Mouse (Mus musculus) heart, embryonic 14.5 days (tissue): ENCODE results near the gene Gadd45a. TPM values are rescaled to one million over a fixed set of nuclear protein-coding genes. Genes with fewer than 3 reads are reported as not detected.
"Not testable (repeated sequence)": the region's sequence is repeated elsewhere in the genome, so short reads cannot be mapped to it uniquely, and the experiment has no call there.

Source experiments
- ATAC-seq: fragments of 200-750 bp; cut with Nextera tagmentation; 2 replicates; pipeline ENCODE4 v1.8.0; 2017; ENCODE audit warnings: low read depth, moderate TSS enrichment; ENCODE audit not compliant: insufficient number of reproducible peaks, insufficient read depth, low FRiP score
- H3K27ac ChIP-seq, 2 experiments: fragments of 200-500 bp in 1 of 2; fragments of 300-500 bp in 1 of 2; sonication (generic) in 1 of 2; replicated peaks in 1 of 2; 2 replicates each; pipeline ENCODE4 v1.5.1; 2012 to 2014; ENCODE audit warnings: low read depth in 2 of 2, low read length in 2 of 2, control low read depth in 1 of 2, mild to moderate bottlenecking in 1 of 2, mixed read lengths in 1 of 2; ENCODE audit not compliant: control insufficient read depth in 1 of 2, insufficient read depth in 1 of 2
- H3K27me3 ChIP-seq: fragments of 300-500 bp; sonication (generic); 2 replicates; pipeline ENCODE4 v1.6.1; 2014; ENCODE audit warnings: mild to moderate bottlenecking, low read length, control low read depth; ENCODE audit not compliant: control insufficient read depth, insufficient read depth
- H3K36me3 ChIP-seq: fragments of 300-500 bp; sonication (generic); 2 replicates; pipeline ENCODE4 v1.6.1; 2014; ENCODE audit warnings: mild to moderate bottlenecking, control low read depth, low read length, mixed read lengths; ENCODE audit not compliant: control insufficient read depth, insufficient read depth
- H3K4me1 ChIP-seq, 2 experiments: fragments of 200-500 bp in 1 of 2; fragments of 300-500 bp in 1 of 2; sonication (generic) in 1 of 2; 2 replicates each; pipeline ENCODE4 v1.6.1; 2012 to 2014; ENCODE audit warnings: low read length in 2 of 2, control low read depth in 1 of 2, mixed read lengths in 1 of 2; ENCODE audit not compliant: control insufficient read depth in 2 of 2, insufficient read depth in 2 of 2
- H3K4me2 ChIP-seq: fragments of 300-500 bp; sonication (generic); 2 replicates; pipeline ENCODE4 v1.6.1; 2014; ENCODE audit warnings: mild to moderate bottlenecking, low read length
- H3K4me3 ChIP-seq, 2 experiments: fragments of 200-500 bp in 1 of 2; fragments of 300-500 bp in 1 of 2; sonication (generic) in 1 of 2; 2 replicates each; pipeline ENCODE4 v1.5.1; 2012 to 2014; ENCODE audit warnings: low read length in 2 of 2, mild to moderate bottlenecking in 2 of 2, control low read depth in 1 of 2, low read depth in 1 of 2, moderate library complexity in 1 of 2; ENCODE audit not compliant: control insufficient read depth in 1 of 2, insufficient read depth in 1 of 2
- H3K9ac ChIP-seq: fragments of 300-500 bp; sonication (generic); 2 replicates; pipeline ENCODE4 v1.6.1; 2014; ENCODE audit warnings: mild to moderate bottlenecking, low read length
- H3K9me3 ChIP-seq: fragments of 300-500 bp; sonication (generic); 2 replicates; pipeline ENCODE4 v1.6.1; 2016; ENCODE audit warnings: low read length, control low read depth; ENCODE audit not compliant: control insufficient read depth
- WGBS: fragments of 180-500 bp; shearing (Covaris S2); extraction: QIAGEN DNeasy Blood & Tissue Kit; methylation state at CpG from one replicate; pipeline ENCODE4 v1.1.7; 2014; 5-methylcytosine and 5-hydroxymethylcytosine counted together
- polyA plus RNA-seq: library from polyadenylated mRNA; unstranded; fragments of >200 nt; fragmentation: Nextera tagmentation; extraction: Ambion mirVana; gene quantifications from 2 replicates; pipeline ENCODE4 v1.2.1, GENCODE M21; 2014

Gadd45a gene
- polyA plus RNA-seq, 1 experiment from 2014 or later = 4.4 TPM

DNA sequence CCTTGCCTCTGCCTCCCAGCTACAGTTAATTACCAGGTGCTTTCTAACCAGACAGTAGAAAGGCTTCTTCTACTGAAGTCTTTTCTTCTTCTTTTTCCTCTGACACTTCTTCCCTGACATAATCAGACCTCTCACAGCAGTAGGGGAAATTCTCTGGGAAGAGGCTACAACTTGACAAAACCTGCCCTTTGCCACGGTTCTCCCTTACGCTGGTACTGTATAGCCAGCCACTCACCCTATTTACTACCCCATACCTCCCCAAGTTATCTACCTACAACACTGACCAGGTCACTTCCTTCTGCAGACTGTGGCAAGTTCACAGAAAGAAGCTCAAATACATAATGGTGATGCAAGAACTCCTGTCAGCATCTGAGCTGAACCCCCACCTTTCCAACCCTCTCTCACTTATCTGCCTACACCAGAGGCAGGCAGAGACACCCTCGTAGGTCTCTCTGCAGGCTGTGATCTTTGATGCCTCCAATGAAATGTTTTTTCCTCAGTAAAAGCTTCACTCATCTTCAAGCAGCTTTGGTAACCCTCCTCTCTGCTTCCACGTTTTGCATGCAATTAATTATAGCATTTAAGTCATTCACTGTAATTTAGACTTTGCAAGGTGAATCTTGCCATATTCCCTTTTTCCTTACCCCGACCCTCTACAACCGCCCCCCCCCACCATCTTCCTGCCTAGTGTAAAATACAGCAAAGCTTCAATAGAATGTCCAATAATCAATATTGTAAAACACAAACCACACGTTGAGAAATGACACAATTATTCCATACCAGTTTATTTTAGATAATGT, 2.7 kb downstream of the Gadd45a start:
- no peak overlapping the region for H3K9ac ChIP-seq
- no peaks in the 10 kb centered on the region for H3K27me3 ChIP-seq
- H3K27ac ChIP-seq = no peak overlapping the region
- no peak overlapping the region for H3K4me2 ChIP-seq
- no peaks in the 10 kb centered on the region for H3K9me3 ChIP-seq
- ATAC-seq = no peak
- H3K4me3 ChIP-seq = no peak overlapping the region
- peaks cover 5 to 7% of the 10 kb centered on the region in 2 experiments for H3K4me1 ChIP-seq
- H3K36me3 ChIP-seq = no peaks in the 10 kb centered on the region
- WGBS = 71% methylated on average over 7 of the region's 7 CpGs

DNA sequence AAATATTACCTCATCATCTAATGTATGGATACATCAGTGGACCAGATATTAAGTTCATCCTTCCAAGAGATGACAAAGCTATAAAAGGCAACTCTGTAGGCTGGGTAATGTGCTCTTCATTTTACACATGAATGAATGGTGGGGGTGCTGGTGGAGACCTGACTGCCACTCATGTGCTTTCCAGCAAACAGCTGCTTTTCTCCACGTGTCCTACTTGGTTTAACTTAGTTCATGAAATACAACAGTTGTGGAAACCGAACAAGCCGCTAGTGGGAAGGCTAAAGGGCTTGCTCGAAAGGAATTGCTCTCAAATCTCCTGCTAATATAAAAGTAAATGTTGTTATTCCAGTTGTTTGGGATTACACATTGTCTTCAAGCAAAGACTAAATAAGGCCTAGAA, 3.7 kb downstream of the Gadd45a start:
- no peaks in the 10 kb centered on the region for H3K9me3 ChIP-seq
- no peak for ATAC-seq
- H3K4me2 ChIP-seq = no peak overlapping the region
- H3K27ac ChIP-seq = no peak overlapping the region
- H3K4me3 ChIP-seq = no peak overlapping the region
- H3K4me1 ChIP-seq = peaks cover 5 to 7% of the 10 kb centered on the region in 2 experiments
- 80% methylated on average over 4 of the region's 4 CpGs for WGBS
- H3K27me3 ChIP-seq = no peaks in the 10 kb centered on the region
- H3K9ac ChIP-seq = no peak overlapping the region
- no peaks in the 10 kb centered on the region for H3K36me3 ChIP-seq

DNA sequence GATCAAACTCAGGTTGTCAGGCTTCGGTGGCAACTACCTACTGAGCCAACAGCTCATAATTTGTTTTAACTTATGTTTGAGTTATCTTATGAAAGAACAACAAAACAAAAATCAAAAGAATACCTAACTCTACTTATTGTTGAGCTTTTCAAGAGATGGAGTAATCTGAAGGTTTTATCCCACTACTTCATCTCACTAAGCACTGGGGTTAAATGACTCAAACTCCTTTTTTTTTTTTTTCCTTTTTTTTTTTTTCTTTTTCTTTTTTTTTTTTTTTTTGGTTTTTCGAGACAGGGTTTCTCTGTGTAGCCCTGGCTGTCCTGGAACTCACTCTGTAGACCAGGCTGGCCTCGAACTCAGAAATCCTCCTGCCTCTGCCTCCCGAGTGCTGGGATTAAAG, 4.3 kb downstream of the Gadd45a start:
- not testable (repeated sequence) for H3K9ac ChIP-seq, H3K36me3 ChIP-seq, ATAC-seq, H3K4me1 ChIP-seq, H3K27ac ChIP-seq, H3K4me2 ChIP-seq, H3K4me3 ChIP-seq, H3K27me3 ChIP-seq, H3K9me3 ChIP-seq
- WGBS = 89% methylated on average over 3 of the region's 4 CpGs

DNA sequence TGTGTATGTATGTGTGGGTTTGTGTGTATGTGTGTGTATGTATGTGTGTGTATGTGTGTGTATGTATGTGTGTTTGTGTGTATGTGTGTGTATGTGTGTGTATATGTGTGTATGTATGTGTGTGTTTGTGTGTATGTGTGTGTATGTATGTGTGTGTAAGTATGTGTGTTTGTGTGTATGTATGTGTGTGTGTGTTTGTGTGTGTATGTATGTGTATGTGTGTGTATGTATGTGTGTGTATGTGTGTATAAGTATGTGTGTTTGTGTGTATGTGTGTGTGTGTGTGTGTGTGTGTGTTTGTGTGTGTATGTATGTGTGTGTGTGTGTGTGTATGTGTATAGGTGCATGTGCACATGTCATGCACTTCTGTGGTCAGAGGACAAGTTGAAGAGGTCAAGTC, 4.7 kb downstream of the Gadd45a start:
- not testable (repeated sequence) for H3K4me1 ChIP-seq, H3K9ac ChIP-seq, H3K27ac ChIP-seq, H3K9me3 ChIP-seq, H3K4me2 ChIP-seq, ATAC-seq, H3K4me3 ChIP-seq, H3K36me3 ChIP-seq, H3K27me3 ChIP-seq

DNA sequence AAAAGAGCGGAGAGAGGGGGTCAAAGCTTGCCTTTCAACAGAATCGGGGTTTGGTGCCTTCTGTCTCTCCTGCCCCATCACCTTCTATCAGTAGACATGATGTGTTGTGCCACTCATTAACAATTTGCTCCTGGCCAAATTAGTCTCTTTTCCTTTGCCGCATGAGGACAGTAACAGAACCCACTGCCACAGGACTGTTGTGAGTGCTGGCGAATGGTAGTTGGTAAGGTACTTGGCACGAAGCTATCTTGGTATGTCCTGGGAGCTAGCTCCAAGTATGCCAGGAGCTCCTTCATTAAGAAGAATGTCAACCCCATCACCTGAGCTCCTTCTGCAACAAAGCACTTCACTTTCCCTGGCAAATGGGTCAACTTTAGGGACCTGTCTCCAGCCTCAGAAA, 6.4 kb downstream of the Gadd45a start:
- Histone ChIP-seq H3K4me3 (no peak overlapping the region), H3K9ac (no peak overlapping the region), H3K4me1 (peaks cover 3 to 7% of the 10 kb centered on the region in 2 experiments), H3K36me3 (no peaks in the 10 kb centered on the region), H3K9me3 (no peaks in the 10 kb centered on the region), H3K27me3 (no peaks in the 10 kb centered on the region), H3K4me2 (no peak overlapping the region), H3K27ac (no peak overlapping the region)
- ATAC-seq = no peak
- 66% methylated on average over 5 of the region's 5 CpGs for WGBS

DNA sequence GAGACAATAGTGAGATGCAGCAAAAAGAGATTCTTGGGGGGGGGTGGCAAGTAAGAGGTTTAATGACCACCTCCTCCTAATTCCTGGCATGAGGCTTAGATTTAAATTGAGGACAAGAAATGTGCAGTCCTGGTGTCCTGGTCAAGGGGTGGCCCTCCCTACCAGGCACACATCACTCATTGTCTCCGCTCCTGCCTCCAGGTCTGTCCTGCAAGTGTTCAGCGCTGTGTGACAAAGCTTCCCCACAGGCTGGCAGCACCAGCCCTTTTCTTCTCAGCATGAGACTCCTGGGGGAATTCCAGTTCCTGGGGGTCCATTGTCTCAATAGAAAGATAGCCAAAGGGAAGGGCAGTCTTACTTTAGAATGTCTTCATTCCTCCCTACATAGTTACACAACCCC, 6.8 kb downstream of the Gadd45a start:
- Histone ChIP-seq H3K36me3 (no peaks in the 10 kb centered on the region), H3K4me1 (peaks cover 2% of the 10 kb centered on the region in 2 experiments), H3K9me3 (no peaks in the 10 kb centered on the region), H3K27me3 (no peaks in the 10 kb centered on the region), H3K4me2 (no peak overlapping the region), H3K27ac (no peak overlapping the region), H3K4me3 (no peak overlapping the region), H3K9ac (no peak overlapping the region)
- no peak for ATAC-seq
- 27% methylated on average over 2 of the region's 2 CpGs for WGBS

DNA sequence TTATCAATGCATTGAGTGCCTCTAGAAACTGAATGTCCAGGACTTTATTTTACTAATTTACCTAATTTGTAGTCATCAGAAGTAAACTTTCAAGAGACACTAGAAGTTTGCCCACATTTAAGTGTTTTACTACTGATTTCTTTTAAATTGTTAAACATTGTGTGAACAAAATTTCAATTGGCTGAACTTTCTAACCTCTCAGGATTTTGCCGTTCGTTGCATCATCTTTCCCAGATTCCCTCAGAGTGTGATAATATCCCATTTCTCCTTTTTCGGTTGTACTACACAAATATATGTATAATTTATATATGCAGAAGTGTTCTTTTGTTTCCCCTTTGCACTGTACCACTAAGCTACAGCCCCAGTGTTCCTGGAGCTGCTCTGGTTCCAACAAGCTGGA, 7.3 kb downstream of the Gadd45a start:
- Histone ChIP-seq H3K4me1 (no peaks in the 10 kb centered on the region), H3K4me3 (no peak overlapping the region), H3K4me2 (no peak overlapping the region), H3K36me3 (no peaks in the 10 kb centered on the region), H3K27me3 (no peaks in the 10 kb centered on the region), H3K9me3 (no peaks in the 10 kb centered on the region), H3K9ac (no peak overlapping the region), H3K27ac (no peak overlapping the region)
- WGBS = 36% methylated on average over 3 of the region's 3 CpGs
- no peak for ATAC-seq
